Mouse (Mus musculus) right cerebral cortex, adult 18-20 months (tissue): ENCODE measurements around the gene Asic3.

Experiments used
- DNase-seq: peaks from one replicate; pipeline ENCODE4 v3.0.0; 2022; ENCODE audit warnings: mixed read lengths

Asic3 gene

GRCm38 (mm10) chr5:24453283-24453984 is 40.2 kb downstream of the Asic3 start:
- no peak for DNase-seq

DNA sequence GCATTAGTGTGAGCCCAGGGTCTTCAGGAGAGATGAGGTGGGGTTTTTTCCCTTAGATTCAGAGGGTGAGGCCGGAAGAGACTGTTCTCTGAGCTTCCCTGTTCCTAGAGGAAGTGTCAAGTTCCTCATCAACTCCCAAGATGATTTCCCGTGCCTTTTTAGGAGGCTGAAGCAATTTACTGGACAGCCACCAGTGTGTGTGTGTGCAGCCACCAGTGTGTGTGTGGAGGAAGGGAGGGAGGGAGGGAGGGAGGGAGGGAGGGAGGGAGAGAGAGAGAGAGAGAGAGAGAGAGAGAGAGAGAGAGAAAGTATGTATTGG is 40.8 kb downstream of the Asic3 start:
- DNase-seq = no peak

- no peak for DNase-seq
Measured at GRCm38 (mm10) chr5:24455076-24455475, 41.9 kb downstream of the Asic3 start.

GRCm38 (mm10) chr5:24455613-24456012 is 42.4 kb downstream of the Asic3 start:
- no peak for DNase-seq

- no peak for DNase-seq
Measured at GRCm38 (mm10) chr5:24466762-24467161, 53.6 kb downstream of the Asic3 start.
